Mouse (Mus musculus) megakaryocyte, adult 5-6 weeks (primary cell): Measurements from ENCODE around the gene Slc45a2. TPM values are rescaled to one million over a fixed set of nuclear protein-coding genes. Genes with fewer than 3 reads are reported as not detected.

Experiments
- ATAC-seq: 2 replicates; pipeline ENCODE4 v1.8.0; 2016; ENCODE audit warnings: mild to moderate bottlenecking, inconsistent platforms; ENCODE audit not compliant: poor library complexity, severe bottlenecking
- total RNA-seq, 2 experiments: library from RNA; stranded (forward) in 1 of 2; stranded (reverse) in 1 of 2; fragments of 153-499, 151-499 nt in 1 of 2; fragments of 221-1000, 200-1000 nt in 1 of 2; gene quantifications; 2 replicates each; pipeline versions ENCODE4 v1.2.3 to v1.2.4; 2015 to 2017

The Slc45a2 gene
- total RNA-seq, 2 experiments from 2014 or later: not detected

DNA sequence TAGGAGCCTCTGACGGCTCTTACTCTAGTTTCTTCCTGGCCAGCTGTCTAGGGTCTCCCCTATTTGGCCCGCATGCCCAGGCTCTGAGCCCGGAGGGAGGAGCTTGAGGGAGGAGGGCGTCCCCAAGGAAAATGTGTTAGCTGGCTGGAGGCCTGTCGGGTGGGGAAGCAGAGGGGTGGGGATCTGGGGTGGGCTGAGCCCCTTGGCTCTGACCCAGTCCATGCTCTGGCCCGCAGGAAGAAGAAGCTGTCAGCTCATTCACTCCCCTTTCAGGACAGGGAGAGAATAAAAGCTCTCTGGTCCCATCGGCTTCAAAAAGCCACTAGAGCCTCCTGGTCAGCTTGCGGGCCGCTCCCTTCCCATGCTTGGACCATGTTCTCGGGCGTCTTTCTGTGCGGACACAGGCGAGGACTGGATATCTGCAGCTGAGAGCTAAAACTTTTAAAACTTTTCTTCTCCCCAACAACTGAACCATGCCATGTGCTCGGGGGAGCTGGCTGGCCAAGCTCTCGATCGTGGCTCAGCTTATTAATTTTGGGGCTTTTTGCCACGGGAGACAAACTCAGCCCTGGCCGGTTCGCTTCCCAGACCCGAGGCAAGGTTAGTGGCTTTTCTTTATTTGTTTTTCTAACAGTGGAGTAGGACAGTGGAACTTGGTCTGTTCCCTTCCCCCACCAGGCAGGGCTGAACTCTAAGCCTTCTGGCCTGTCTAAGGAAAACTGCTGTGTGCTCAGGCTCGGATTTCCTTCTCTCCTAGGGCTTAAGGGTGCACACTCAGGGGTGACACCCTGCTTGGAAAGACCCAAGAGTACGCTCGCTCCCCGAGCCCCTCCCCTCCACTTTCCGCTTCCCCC is 64.3 kb downstream of the Slc45a2 start, which contains the start of gene Adamts12:
TSS of gene Adamts12 (plus strand) at position 233 of the 854 bp plus-strand sequence.
- no peak for ATAC-seq

DNA sequence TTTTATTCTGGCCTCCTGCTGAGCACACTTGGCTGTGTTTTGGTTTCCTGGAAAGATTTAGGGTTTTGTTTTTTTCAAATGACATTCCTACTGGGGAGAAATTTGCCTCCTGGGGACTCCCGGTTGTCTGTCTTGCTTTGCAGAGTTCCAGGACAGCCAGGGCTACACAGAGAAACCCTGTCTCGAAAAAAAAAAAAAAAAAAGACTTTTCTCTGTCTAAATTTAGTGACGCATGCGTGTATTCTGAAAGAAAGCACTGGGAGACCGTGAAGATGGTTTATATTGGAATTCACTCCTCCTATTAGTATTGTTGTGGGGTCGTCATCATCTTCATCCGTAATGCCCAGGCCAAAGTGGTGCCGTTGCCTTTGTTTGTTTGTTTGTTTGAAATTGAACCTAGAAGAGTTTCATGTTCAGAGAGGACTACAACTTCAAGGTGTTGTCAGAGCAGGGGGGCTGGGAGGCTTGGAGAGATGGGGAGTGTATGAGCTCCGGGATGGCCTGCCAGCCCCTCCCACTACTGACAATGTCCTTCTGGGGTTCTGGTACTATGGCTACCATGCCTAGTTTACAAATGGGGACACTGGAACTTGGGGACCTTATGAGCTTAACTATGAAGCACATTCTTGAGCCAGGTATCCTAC is 65.1 kb downstream of the Slc45a2 start:
- ATAC-seq: no peak

DNA sequence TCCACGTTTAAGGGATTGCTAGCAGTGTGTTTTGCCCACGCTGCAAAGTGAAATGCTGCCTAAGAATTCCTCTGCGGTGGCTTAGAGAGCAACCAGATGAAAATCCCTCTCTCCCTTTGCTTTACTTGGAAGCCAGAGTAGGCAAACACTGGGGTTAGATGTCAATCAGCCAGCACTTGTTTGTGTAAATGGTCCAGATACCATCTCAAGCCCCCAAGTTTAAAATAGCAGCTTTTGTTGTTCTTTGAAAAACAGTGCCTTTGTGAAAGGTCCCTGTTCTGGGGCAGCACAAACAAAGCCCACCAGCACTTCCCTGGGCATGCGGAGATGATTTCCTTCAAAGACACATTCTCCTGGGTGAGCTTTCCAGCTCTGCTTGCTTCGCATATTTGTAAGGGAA is 65.8 kb downstream of the Slc45a2 start:
- ATAC-seq: no peak

DNA sequence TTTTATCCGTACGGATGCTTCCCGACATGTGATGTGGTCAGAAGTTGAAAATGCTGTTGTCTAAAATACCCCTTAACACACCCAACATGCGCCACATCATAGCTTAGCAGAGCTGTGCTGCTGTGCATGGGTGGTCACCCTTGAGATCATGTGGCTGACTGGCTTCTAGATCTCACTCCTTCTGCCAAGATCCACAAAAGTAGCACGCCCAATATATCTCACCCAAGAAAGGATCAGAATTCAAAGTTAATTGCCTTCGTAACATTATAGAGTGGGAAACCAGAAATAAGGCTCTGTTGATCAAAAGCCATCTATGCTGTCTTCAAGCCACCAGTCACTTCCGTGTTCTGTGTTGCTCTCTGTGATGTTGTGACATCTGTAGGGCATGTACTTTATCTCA is 67.4 kb downstream of the Slc45a2 start:
- no peak for ATAC-seq

DNA sequence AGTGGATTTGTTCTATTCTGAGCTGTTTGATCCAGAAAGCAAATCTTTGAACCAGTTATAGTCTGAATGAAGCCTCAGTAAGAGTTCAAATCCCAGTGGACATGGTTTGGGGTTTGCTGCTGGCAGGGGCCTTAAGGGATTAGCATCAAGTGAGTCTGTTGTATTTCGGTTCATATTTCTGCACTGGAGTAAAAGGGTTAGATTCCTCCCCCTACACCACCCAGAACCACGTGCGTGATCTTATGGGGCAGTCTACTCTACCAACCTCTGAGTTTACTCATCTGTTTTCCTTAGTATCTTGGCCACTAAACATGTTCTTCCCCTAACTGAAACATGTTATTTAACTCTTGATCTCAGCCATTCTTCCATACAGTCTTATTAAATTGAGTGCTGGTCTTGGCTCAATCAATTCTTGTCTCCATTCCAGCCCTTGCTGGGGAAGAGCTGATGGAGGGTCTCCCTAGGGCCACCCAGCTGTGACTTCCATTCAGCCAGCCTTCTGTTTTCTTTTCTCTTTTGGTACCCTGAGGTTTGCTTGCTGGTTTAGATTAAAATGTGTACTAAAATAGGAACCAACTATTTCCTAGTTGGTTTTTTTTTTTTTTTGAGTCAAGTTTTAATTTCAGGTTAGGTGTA is 75.3 kb downstream of the Slc45a2 start:
- no peak for ATAC-seq

Other genes starting within 250 kb of the Slc45a2 start
- not detected in 2 replicates for gene C1qtnf3, start 48.4 kb upstream of the Slc45a2 start, total RNA-seq (2015)
- not detected in 2 replicates for gene C1qtnf3, start 48.4 kb upstream of the Slc45a2 start, total RNA-seq (2017)
- gene Amacr, start 19.0 kb upstream of the Slc45a2 start, total RNA-seq (2015): 0.98 and 1.1 TPM in 2 replicates
- gene Amacr, start 19.0 kb upstream of the Slc45a2 start, total RNA-seq (2017): 0.61 and 2.2 TPM in 2 replicates
- not detected in 2 replicates for gene Rxfp3, start 37.3 kb downstream of the Slc45a2 start, total RNA-seq (2015)
- gene Rxfp3, start 37.3 kb downstream of the Slc45a2 start, total RNA-seq (2017): not detected in 2 replicates
- gene Adamts12, start 64.1 kb downstream of the Slc45a2 start, total RNA-seq (2015): 0.02 TPM in 1 of 2 replicates, not detected in the other
- not detected in 2 replicates for gene Adamts12, start 64.1 kb downstream of the Slc45a2 start, total RNA-seq (2017)